Mouse (Mus musculus) G1E (cell line): ENCODE measurements around the gene Ptrh1. TPM values are rescaled to one million over a fixed set of nuclear protein-coding genes. Genes with fewer than 3 reads are reported as not detected.

Experiments used
- ATAC-seq: 2 replicates; pipeline ENCODE4 v1.8.0; 2016; ENCODE audit warnings: mild to moderate bottlenecking; ENCODE audit not compliant: insufficient number of reproducible peaks, poor library complexity, low FRiP score, severe bottlenecking; ENCODE audit errors: extremely low read depth
- DNase-seq: peaks from one replicate; pipeline ENCODE4 v3.0.0; 2012; ENCODE audit warnings: low spot score
- H3K27me3 ChIP-seq: 2 replicates; pipeline ENCODE4 v1.6.1; 2012; ENCODE audit warnings: mild to moderate bottlenecking, low read length, inconsistent platforms; ENCODE audit not compliant: insufficient read depth
- H3K36me3 ChIP-seq: replicated peaks from 2 replicates; pipeline ENCODE3; 2012; ENCODE audit warnings: mild to moderate bottlenecking, inconsistent platforms
- H3K4me1 ChIP-seq: 2 replicates; pipeline ENCODE4 v1.6.1; 2012; ENCODE audit warnings: low read depth, low read length, inconsistent platforms, mixed read lengths; ENCODE audit not compliant: insufficient read depth
- H3K4me3 ChIP-seq: 2 replicates; pipeline ENCODE4 v1.5.1; 2012; ENCODE audit warnings: low read depth, mild to moderate bottlenecking, inconsistent platforms, low read length, moderate library complexity, mixed read lengths
- H3K9me3 ChIP-seq: replicated peaks from 2 replicates; pipeline ENCODE4 v1.6.1; 2012; ENCODE audit warnings: inconsistent platforms
- CTCF ChIP-seq: IDR thresholded peaks from 2 replicates; pipeline ENCODE4 v1.5.1; 2012; ENCODE audit warnings: low read depth, low read length, inconsistent platforms, mixed read lengths
- GATA1 ChIP-seq: IDR thresholded peaks from 2 replicates; pipeline ENCODE4 v1.6.1; 2012; ENCODE audit warnings: borderline replicate concordance, low read length, inconsistent platforms, mixed read lengths
- GATA2 ChIP-seq: IDR thresholded peaks from 2 replicates; pipeline ENCODE4 v1.6.1; 2012; ENCODE audit warnings: low read depth, low read length, inconsistent platforms, borderline replicate concordance
- POLR2AphosphoS5 ChIP-seq: IDR thresholded peaks from 2 replicates; pipeline ENCODE4 v1.6.1; 2012; ENCODE audit warnings: low read depth, low read length, inconsistent platforms; ENCODE audit not compliant: insufficient replicate concordance
- TAL1 ChIP-seq: conservative IDR thresholded peaks from 2 replicates; pipeline ENCODE4 v1.6.1; 2012; ENCODE audit warnings: low read depth, low read length, inconsistent platforms, mixed read lengths
- polyA plus RNA-seq: library from polyadenylated mRNA; stranded (reverse); fragments of >175 nt; gene quantifications from 2 replicates; pipeline ENCODE4 v1.2.3, GENCODE M21; 2012
- total RNA-seq, 2 experiments: library from RNA; stranded (forward) in 1 of 2; stranded (reverse) in 1 of 2; fragments of 200-1000 nt in 1 of 2; fragments of >200 nt in 1 of 2; fragmentation: Nextera tagmentation in 1 of 2; gene quantifications; 2 replicates each; pipeline ENCODE4 v1.2.3; 2014 to 2017

The Ptrh1 gene
- total and polyA plus RNA-seq, 3 experiments = 3.4 to 5.0 (median 4.3) TPM

DNA sequence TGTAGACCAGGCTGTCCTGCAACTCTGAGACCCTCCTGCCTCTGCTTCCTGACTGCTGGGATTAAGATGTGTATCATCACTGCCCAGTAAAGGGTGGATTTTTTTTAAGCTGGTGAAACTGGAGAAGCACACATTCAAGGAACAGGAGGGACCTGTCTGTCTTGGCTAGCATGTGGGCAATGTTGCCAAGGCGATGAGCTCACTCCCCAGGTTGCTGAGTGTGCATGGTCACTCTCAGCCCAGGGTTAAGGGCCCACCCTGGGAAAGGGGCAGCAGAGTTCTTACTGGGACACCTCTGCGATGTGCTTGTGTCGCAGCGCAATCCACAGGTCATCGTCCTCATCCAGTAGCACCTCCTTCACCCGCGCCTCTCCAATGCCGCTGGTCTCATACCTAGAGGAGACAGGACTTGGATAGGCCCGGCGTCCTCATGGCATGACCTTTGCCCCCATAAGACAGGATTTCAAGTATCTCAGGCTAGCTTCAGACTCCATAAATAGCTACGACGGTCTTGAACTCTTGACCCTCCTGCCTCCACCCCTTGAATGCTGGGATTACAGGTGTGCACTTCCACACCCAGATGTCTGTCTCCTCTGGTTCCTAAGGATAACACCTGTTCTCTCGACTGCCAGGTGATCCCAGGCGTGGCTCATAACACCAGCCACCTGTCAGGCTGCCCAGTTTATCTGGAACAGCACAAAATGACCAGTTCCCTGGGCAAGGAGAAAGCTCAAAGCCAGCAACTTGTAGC, 33.4 kb downstream of the Ptrh1 start:
- no peak for ATAC-seq
- Histone ChIP-seq H3K4me3 (no peak overlapping the region), H3K27me3 (no peaks in the 10 kb centered on the region), H3K4me1 (no peaks in the 10 kb centered on the region; the same call in 1 of the 2 replicates), H3K36me3 (peaks cover 46% of the 10 kb centered on the region), H3K9me3 (no peaks in the 10 kb centered on the region)
- DNase-seq = no peak
- TF ChIP-seq GATA2 (no peak), TAL1 (no peak), POLR2AphosphoS5 (no peak), GATA1 (no peak), CTCF (no peak)

- Histone ChIP-seq H3K27me3 (no peaks in the 10 kb centered on the region), H3K4me1 (no peaks in the 10 kb centered on the region), H3K4me3 (no peak overlapping the region), H3K36me3 (peaks cover 42% of the 10 kb centered on the region), H3K9me3 (no peaks in the 10 kb centered on the region)
- ATAC-seq (no peak), DNase-seq (no peak)
- TF ChIP-seq CTCF (no peak), GATA1 (no peak), TAL1 (no peak), POLR2AphosphoS5 (no peak), GATA2 (no peak)
These were observed 36.4 kb downstream of the Ptrh1 start for GRCm38 (mm10) chr2:32811959-32812358.

DNA sequence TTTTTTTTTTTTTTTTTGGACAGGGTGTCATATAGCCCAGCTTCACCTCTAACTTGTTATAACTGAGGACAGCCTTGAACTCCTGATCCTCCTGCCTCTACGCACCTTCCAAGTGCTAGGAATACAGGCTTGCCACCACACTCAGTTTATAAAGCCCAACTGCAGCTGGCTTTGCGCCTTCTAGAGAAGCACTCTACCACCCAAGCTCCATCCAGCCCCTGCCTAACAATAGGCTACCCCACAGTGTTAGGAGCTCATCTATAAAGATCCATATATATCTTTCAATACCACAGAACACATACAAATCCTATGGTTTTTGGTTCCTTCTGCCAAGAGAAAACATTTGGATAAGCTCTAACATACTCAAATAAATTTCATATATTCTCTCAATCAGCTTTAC, 40.9 kb downstream of the Ptrh1 start:
- no peak for ATAC-seq
- no peaks in the 10 kb centered on the region for H3K4me1 ChIP-seq
- no peak overlapping the region for H3K4me3 ChIP-seq
- peaks cover 50% of the 10 kb centered on the region for H3K36me3 ChIP-seq
- H3K27me3 ChIP-seq = no peaks in the 10 kb centered on the region
- H3K9me3 ChIP-seq = no peaks in the 10 kb centered on the region
- TF ChIP-seq CTCF = no peak
- TF ChIP-seq TAL1 = no peak
- no peak for TF ChIP-seq POLR2AphosphoS5
- no peak for TF ChIP-seq GATA2
- TF ChIP-seq GATA1 = no peak
- no peak for DNase-seq

DNA sequence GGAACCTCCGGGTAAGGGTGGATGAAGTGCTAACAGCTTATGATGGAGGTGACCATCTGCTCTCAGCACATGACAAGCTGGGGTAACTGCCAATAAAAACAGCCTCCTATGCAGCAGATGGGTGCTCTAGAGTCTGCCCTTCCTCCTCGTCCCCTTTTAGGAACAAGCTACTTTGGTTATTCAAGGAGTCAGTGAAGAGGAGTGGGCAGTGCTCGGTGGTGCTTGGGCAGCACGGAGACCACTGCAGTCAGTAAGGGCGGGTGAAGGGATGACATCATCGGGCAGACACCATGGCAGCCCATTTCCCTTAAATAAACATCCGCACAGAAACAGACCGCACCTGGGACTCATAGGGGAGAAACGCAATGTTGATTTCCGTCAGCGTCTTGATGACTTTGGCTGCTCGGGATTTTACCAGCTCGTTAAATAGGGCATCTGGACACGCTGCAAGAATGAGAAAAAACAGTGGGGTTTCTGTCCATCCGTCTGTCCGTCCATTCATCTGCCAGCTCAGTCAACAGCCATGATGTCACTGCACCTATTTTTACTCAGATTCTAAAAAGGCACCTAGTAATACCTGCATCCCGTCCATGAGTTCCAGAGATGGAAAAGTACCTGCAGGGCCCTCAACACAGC, 41.5 kb downstream of the Ptrh1 start:
- H3K9me3 ChIP-seq = no peaks in the 10 kb centered on the region
- DNase-seq (no peak), ATAC-seq (no peak)
- no peak overlapping the region; the same call in 1 of the 2 replicates for H3K4me3 ChIP-seq
- no peak for TF ChIP-seq POLR2AphosphoS5
- no peak for TF ChIP-seq TAL1
- no peak for TF ChIP-seq GATA2
- TF ChIP-seq CTCF = no peak
- no peak for TF ChIP-seq GATA1
- H3K36me3 ChIP-seq = peaks cover 48% of the 10 kb centered on the region
- no peaks in the 10 kb centered on the region for H3K27me3 ChIP-seq
- H3K4me1 ChIP-seq = no peaks in the 10 kb centered on the region

DNA sequence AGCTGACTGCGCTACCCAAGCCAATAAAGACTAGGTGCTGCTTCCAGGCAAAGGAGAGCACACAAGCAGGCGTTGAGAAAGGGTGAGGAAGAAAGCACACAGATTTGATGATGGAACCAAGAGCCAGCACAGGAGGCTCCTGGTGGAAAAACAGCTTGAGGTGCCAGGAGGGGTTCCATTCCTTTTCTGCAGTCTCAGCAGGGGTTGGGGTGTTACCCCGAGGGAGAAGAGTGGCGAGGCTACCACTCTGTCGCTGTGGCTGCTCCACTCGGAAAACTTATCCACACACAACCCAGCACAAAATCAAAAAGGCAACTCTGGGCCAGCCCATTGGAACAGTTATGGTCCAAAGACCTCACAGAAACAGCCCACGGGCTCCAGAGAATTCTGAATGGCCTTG, 42.0 kb downstream of the Ptrh1 start:
- DNase-seq (no peak), ATAC-seq (no peak)
- no peak for TF ChIP-seq GATA2
- no peak for TF ChIP-seq POLR2AphosphoS5
- TF ChIP-seq GATA1 = no peak
- no peak for TF ChIP-seq CTCF
- TF ChIP-seq TAL1 = no peak
- Histone ChIP-seq H3K4me3 (no peak overlapping the region), H3K27me3 (no peaks in the 10 kb centered on the region), H3K4me1 (no peaks in the 10 kb centered on the region), H3K36me3 (peaks cover 48% of the 10 kb centered on the region), H3K9me3 (no peaks in the 10 kb centered on the region)

DNA sequence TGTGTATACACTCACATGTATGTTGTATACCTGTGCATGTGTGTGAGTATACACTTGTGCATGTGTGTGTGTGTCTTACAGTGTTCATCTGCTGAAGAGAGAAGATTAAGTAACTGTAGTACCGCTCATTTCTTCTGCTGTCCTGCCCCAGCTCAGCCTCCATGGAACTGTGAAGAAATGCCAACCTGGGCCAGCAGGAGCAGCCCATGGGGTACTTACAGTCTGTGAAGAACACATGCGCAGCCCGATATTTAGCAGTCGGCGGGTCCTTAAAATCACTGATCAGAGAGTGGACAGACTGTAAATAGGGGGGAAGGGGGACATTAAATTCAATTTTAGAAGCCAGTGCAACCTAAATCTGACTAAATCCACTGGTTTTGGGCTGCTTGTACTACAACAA, 42.6 kb downstream of the Ptrh1 start:
- no peak for TF ChIP-seq TAL1
- TF ChIP-seq POLR2AphosphoS5 = no peak
- no peak for TF ChIP-seq CTCF
- TF ChIP-seq GATA1 = no peak
- TF ChIP-seq GATA2 = no peak
- Histone ChIP-seq H3K27me3 (no peaks in the 10 kb centered on the region; the same call in 1 of the 2 replicates), H3K36me3 (peaks cover 49% of the 10 kb centered on the region), H3K9me3 (no peaks in the 10 kb centered on the region), H3K4me1 (peaks cover 1% of the 10 kb centered on the region; the same call in 1 of the 2 replicates), H3K4me3 (no peak overlapping the region)
- DNase-seq = no peak
- ATAC-seq = no peak
